Mouse (Mus musculus): ENCODE measurements around the gene E2f1.

DNA sequence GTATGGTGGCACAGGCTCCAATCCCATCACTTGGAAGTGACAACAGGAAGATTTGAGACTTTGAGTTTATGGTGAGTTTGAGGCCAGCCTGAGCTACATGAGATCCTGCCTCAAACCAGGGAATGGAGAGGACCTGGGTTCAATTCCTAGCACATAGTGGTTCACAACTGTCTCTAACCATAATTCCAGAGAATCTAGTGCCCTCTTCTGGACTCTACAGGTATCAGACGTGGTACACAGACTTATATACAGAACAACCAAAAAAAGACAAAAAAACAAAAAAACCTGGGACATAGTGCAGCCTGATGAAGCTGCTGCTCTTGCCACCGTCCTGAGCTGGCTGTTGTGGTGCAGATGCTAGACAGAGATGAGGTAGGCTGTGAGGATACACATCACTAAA lies 28.1 kb downstream of the E2f1 start:
- TF ChIP-seq MYOG (IDR thresholded peaks at IDR 0.05; ENCODE audit: control insufficient read depth in 1 of 3, insufficient read depth in 1 of 3, insufficient read length in 2 of 3, low read depth in 2 of 3) (no peak), MAX (IDR thresholded peaks at IDR 0.05; ENCODE audit: low read depth) (no peak), POLR2A (IDR thresholded peaks at IDR 0.05; ENCODE audit: insufficient read length, low read depth) (no peak), CEBPB (IDR thresholded peaks at IDR 0.05; ENCODE audit: insufficient read depth, poor library complexity, severe bottlenecking) (no peak)

All from myocyte (in vitro differentiated cells).